Mouse (Mus musculus) brain, adult 10 weeks (tissue): ENCODE data around the gene Psg16. TPM values are rescaled to one million over a fixed set of nuclear protein-coding genes. Genes with fewer than 3 reads are reported as not detected.

Experiments
- polyA plus RNA-seq: library from polyadenylated mRNA; stranded (reverse); fragments of 350-450 nt; fragmentation: Illumina TruSeq; extraction: RNeasy Lipid Tissue Mini Kit (QIAGEN cat#74804); gene quantifications from one replicate; pipeline ENCODE4 v1.2.3, GENCODE M21; 2015; ENCODE audit warnings: low read depth, low replicate concordance

Psg16 gene
- 3.4 TPM for polyA plus RNA-seq

DNA sequence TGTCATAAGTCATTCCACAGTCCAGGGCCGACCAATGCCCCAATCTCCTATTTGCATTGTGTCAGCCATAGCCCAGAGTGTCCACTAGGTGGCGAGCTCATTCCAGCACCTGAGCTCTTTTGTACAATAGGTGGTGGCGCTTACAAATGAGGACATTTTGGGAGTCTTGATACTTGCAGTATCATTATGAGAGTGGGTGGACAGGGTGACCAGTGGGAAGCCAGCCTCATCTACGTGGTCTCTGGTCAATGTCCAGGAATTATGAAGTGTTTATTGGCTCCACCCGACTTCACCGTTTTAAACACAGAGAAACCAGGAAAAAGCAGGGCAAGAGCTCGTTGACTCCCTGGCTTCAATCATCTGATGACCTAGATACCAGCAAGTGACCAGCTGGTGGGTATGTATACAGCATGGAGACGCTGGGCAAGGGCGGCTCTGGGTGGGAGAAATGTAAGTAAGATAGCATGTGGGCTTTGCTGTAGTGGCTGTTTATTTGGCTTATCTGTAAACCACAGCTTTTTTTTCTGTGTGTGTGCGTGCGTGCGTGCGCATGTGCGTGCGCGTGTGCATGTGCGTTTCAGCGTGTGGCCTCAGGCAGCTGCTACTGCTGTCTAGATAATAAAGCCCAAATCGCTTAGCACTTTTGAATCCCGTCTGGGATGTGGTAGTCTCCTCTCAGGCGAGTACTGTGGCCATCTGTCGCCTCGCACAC is at the start of gene Psg16:
TSS of gene Psg16 (plus strand) at position 137 of the 712 bp plus-strand sequence.

DNA sequence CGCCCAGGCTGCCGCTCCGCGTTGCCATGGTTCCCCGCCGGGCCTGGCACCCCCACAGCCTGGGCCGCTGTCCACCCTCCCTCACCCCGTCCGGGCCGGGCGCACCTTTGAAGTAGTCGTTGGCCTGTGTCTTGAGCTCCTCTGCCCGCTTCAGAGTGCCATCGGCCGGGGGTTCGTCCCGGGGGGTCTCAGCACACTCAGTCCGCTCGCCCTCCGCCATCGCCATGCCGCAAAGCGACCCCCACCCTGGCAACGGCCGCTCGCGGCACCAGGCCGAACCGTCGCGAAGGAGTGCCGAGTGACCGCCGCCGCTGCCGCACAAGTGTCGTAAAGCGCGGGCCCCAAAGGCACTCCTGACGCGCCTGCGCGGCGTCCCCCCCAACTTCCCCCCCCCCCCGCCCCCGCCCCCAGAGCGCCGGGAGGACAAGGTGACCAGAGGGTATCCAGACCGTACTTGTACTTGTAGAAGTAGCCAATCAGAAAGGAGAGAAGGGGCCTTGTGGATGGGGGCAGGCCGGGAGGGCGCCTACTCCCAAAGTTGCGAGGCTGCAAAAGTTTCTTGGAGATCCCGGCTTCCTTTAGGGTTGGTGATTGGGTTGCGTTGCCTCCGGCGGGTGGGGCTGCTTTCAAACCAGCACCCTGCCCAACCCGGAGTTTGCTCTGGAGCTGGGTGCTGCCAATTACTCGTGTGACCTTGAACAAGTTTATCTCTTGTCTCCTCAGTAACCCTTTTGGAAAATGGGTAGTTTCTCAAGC is 46.1 kb upstream of the Psg16 start, which contains the start of gene Ppp5c:
TSS of gene Ppp5c (minus strand) at position 337 of the 756 bp plus-strand sequence.

DNA sequence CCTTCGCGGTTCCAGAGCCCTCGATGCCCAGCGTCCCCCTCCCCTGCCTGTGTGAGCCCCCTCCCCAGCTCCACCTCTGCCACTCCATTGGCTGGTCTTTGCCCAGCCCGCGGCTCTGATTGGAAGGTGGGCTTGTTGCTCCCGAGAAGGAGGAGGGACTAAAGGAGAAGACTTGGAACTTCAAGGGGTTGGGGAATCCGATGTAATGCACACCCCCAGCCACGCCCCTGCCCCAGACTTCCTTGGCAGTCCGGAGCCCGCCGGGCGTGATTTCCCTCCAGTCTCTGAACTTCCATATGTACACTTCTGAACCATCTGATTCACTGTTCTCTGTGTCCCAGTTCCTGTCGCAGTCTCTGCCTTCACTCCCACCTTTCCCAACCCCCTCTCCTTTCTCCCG is 11.5 kb upstream of the Psg16 start, which contains the start of gene Hif3a:
TSS of gene Hif3a (minus strand) at position 39 of the 400 bp plus-strand sequence.

DNA sequence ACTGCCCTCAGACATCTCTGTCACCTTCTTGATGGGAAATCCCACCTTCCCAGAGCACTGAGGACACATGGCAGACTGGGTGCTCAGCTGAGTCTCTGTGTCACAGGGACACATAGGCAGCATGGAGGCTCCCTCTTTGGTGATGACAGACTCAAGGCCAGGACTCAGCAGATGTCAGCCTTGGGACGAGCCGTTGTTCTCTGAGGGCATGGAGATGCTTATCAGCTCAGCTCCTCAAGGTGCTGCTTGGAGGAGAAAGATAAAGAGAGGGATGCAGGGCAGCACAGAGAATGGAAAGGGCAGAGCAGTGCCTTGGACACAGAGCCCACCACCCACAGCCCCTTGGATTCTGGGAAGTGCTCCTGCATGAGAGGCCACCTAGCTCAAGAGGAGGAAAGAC is 76.1 kb downstream of the Psg16 start, which contains the start of gene Ceacam3:
TSS of gene Ceacam3 (plus strand) at position 352 of the 400 bp plus-strand sequence.

Other genes with a start within 250 kb of the Psg16 start
- gene Prkd2, start 231.1 kb upstream of the Psg16 start, polyA plus RNA-seq: 4.0 TPM
- 69.7 TPM for gene Dact3, start 198.7 kb upstream of the Psg16 start, polyA plus RNA-seq
- 5.7 TPM for gene Gng8, start 182.3 kb upstream of the Psg16 start, polyA plus RNA-seq
- not detected for gene Ptgir, start 167.6 kb upstream of the Psg16 start, polyA plus RNA-seq
- gene Calm3, start 149.9 kb upstream of the Psg16 start, polyA plus RNA-seq: 1,467 TPM
- gene Pnmal2, start 129.4 kb upstream of the Psg16 start, polyA plus RNA-seq: 160 TPM
- gene Pnmal1, start 114.4 kb upstream of the Psg16 start, polyA plus RNA-seq: 101 TPM
- gene Gm42372, start 91.0 kb upstream of the Psg16 start, polyA plus RNA-seq: 64.6 TPM
- 1.8 TPM for gene Ccdc8, start 81.3 kb upstream of the Psg16 start, polyA plus RNA-seq
- 131 TPM for gene Ppp5c, start 46.1 kb upstream of the Psg16 start, polyA plus RNA-seq
- 0.97 TPM for gene Hif3a, start 11.6 kb upstream of the Psg16 start, polyA plus RNA-seq
- not detected for gene Ceacam3, start 76.2 kb downstream of the Psg16 start, polyA plus RNA-seq
- not detected for gene Psg29, start 129.4 kb downstream of the Psg16 start, polyA plus RNA-seq